In the genomic region with DNA sequence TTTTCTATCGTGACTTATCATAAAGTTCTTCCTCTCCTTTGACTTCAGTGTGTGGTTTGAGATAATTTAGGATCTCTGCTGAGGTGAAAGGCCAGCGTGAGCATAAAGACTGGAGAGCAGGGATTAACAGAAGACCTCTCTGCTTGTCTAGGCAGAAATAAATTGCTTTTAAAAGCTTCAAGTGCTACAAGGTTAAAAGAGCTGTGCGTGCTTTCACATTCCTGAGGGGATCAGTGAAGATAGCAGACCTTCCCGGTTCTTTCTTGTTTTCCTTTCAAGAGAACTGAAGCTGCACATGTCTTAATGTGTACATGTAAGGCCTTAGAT, we compare ENCODE assay signal across 10 mouse cellular contexts. TPM values are rescaled to one million over a fixed set of nuclear protein-coding genes. Genes with fewer than 3 reads are reported as not detected.
DNase-seq lines count a peak whose midpoint lies in the region; ATAC-seq and TF ChIP-seq lines count a peak whose summit lies in the region.
"Had no signal": no experiment of that assay in that cellular context is flagged by ENCODE, and none has a peak within 500 bp of the region (broad histone marks: within the 10 kb centered on the region; RNA-seq: fewer than 3 reads in every experiment).

No protein-coding gene starts in this region.

- no peaks in the 10 kb centered on the region for H3K27me3 ChIP-seq in heart, embryonic 12.5 days (replicated peaks)
- no peaks in the 10 kb centered on the region for H3K27me3 ChIP-seq in forebrain, postnatal 0 days (ENCODE audit: insufficient read depth, low read length)
- no peaks in the 10 kb centered on the region for H3K27me3 ChIP-seq in liver, postnatal 0 days (ENCODE audit: insufficient read depth, low read length)
- H3K27me3 ChIP-seq: Patski had no signal

- no peaks in the 10 kb centered on the region for H3K9me3 ChIP-seq in heart, embryonic 12.5 days (replicated peaks)
- H3K9me3 ChIP-seq in ES-E14 (ENCODE audit: control insufficient read depth, insufficient read depth, low read depth, low read length): no peaks in the 10 kb centered on the region
- no peaks in the 10 kb centered on the region for H3K9me3 ChIP-seq in forebrain, postnatal 0 days (ENCODE audit: low read length)
- no peaks in the 10 kb centered on the region for H3K9me3 ChIP-seq in liver, postnatal 0 days (ENCODE audit: low read length)

- H3K9ac ChIP-seq in heart, embryonic 12.5 days: peak overlapping the region; percentile 96
- peak overlapping the region; percentile 1; the same call in 1 of the 2 replicates for H3K9ac ChIP-seq in ES-E14 (ENCODE audit: insufficient read depth, low read depth, low read length, poor library complexity, severe bottlenecking)
- peak overlapping the region; percentile 82 for H3K9ac ChIP-seq in forebrain, postnatal 0 days
- peak overlapping the region; percentile 76; the same call in 1 of the 2 replicates for H3K9ac ChIP-seq in liver, postnatal 0 days (replicated peaks)

- ATAC-seq in heart, embryonic 12.5 days (ENCODE audit: insufficient number of reproducible peaks, low FRiP score): no peak
- no peak for ATAC-seq in forebrain, postnatal 0 days
- no peak for ATAC-seq in liver, postnatal 0 days

- no peaks in the 10 kb centered on the region for H3K36me3 ChIP-seq in heart, embryonic 12.5 days
- no peaks in the 10 kb centered on the region for H3K36me3 ChIP-seq in ES-E14 (ENCODE audit: control insufficient read depth, insufficient read depth, low read length, poor library complexity, severe bottlenecking)
- H3K36me3 ChIP-seq in forebrain, postnatal 0 days (ENCODE audit: insufficient read depth): no peaks in the 10 kb centered on the region
- no peaks in the 10 kb centered on the region for H3K36me3 ChIP-seq in liver, postnatal 0 days (replicated peaks; ENCODE audit: insufficient read depth, low read length)

- no peak for TF ChIP-seq CTCF in forebrain, postnatal 0 days (IDR thresholded peaks at IDR 0.05; ENCODE audit: low read depth)
- TF ChIP-seq CTCF in liver, postnatal 0 days (IDR thresholded peaks at IDR 0.05; ENCODE audit: low read depth): no peak

- peak overlapping the region; percentile 98 for H3K4me3 ChIP-seq in heart, embryonic 12.5 days
- peak overlapping the region; percentile 93 to 95 for H3K4me3 ChIP-seq in ES-E14 (ENCODE audit: insufficient read depth in 1 of 2, low read depth in 1 of 2, low read length in 2 of 2, poor library complexity in 1 of 2, severe bottlenecking in 1 of 2)
- peak overlapping the region; percentile 96 for H3K4me3 ChIP-seq in forebrain, postnatal 0 days (ENCODE audit: low read depth, low read length)
- H3K4me3 ChIP-seq in liver, postnatal 0 days (ENCODE audit: low read depth, low read length): peak overlapping the region; percentile 81

- WGBS in heart, embryonic 12.5 days: 2% methylated on average over 4 of the region's 4 CpGs
- under 1% methylated on average over 4 of the region's 4 CpGs for WGBS in forebrain, postnatal 0 days
- WGBS in liver, postnatal 0 days (ENCODE audit: insufficient replicate concordance): 17% methylated on average over 4 of the region's 4 CpGs

- peak overlapping the region; percentile 74 for H3K4me2 ChIP-seq in heart, embryonic 12.5 days
- peak overlapping the region; percentile 64 for H3K4me2 ChIP-seq in forebrain, postnatal 0 days (ENCODE audit: low read depth)
- peak overlapping the region; percentile 84 for H3K4me2 ChIP-seq in liver, postnatal 0 days (ENCODE audit: low read depth, low read length)

- peaks cover 33% of the 10 kb centered on the region for H3K4me1 ChIP-seq in heart, embryonic 12.5 days (replicated peaks)
- peaks cover 5 to 15% of the 10 kb centered on the region in 2 experiments for H3K4me1 ChIP-seq in ES-E14 (ENCODE audit: control insufficient read depth in 2 of 2, insufficient read depth in 2 of 2, low read length in 2 of 2, poor library complexity in 1 of 2)
- 0 out of 2 replicates have a peak, but pooled peaks cover 11% of the 10 kb centered on the region for H3K4me1 ChIP-seq in forebrain, postnatal 0 days (ENCODE audit: insufficient read depth)
- H3K4me1 ChIP-seq in liver, postnatal 0 days (ENCODE audit: insufficient read depth): peaks cover 20% of the 10 kb centered on the region; the same call in 1 of the 2 replicates

- intact Hi-C loops in heart, postnatal 10 days (cut with DNase I): loop anchor here (2.0 to 5.0 kb wide), 3 partner anchors 60 to 394 kb away; partner anchors contain the start of gene Mynn

- in situ Hi-C loops in ES-E14 (cut with MboI; ENCODE audit: low sequenced_read_pairs in 2 of 2, unreplicated experiment in 2 of 2): no loop called here

- no peak for DNase-seq in heart, postnatal 10 days
- DNase-seq in ES-E14 (ENCODE audit: low read depth, low spot score): no peak
- no peak for DNase-seq in forebrain, postnatal 0 days
- no peak for DNase-seq in liver, postnatal 0 days
- DNase-seq in adrenal gland, postnatal 10 days: no peak
- DNase-seq in layer of hippocampus, postnatal 10 days (ENCODE audit: low spot score in 2 of 2): no peak
- no peak for DNase-seq in kidney, postnatal 14 days
- DNase-seq: thymus, postnatal 14 days had no signal

- TF ChIP-seq EP300 in liver, postnatal 0 days (IDR thresholded peaks at IDR 0.05; ENCODE audit: low read depth): no peak

- peak overlapping the region; percentile 93; the same call in 1 of the 2 replicates for H3K27ac ChIP-seq in heart, embryonic 12.5 days (ENCODE audit: poor library complexity, severe bottlenecking)
- no peak overlapping the region for H3K27ac ChIP-seq in ES-E14 (ENCODE audit: insufficient read depth, low read depth, low read length, poor library complexity, severe bottlenecking)
- no peak overlapping the region for H3K27ac ChIP-seq in forebrain, postnatal 0 days (ENCODE audit: low read depth, low read length)
- H3K27ac ChIP-seq in liver, postnatal 0 days (ENCODE audit: low read depth): no peak overlapping the region

TF ChIP-seq in ES-E14, 5 proteins besides CTCF, POLR2A, EP300 and RAD21:
- TF ChIP-seq ZNF384 (IDR thresholded peaks at IDR 0.05; ENCODE audit: low read depth, low read length): no peak
- TF ChIP-seq CHD2 (IDR thresholded peaks at IDR 0.05; ENCODE audit: low read depth, low read length): no peak
- TF ChIP-seq MAFK (IDR thresholded peaks at IDR 0.05; ENCODE audit: insufficient read depth, low read depth, low read length): no peak
- TF ChIP-seq ZC3H11A (IDR thresholded peaks at IDR 0.05; ENCODE audit: borderline replicate concordance, low read depth, low read length): no peak
- TF ChIP-seq HCFC1 (IDR thresholded peaks at IDR 0.05; ENCODE audit: borderline replicate concordance, insufficient read depth, low read length): no peak

RNA-seq across cellular contexts. Expression of gene Prkci, which starts 1.1 kb away (rescaled TPM):
- 26.9 and 28.9 TPM in 2 replicates for polyA plus RNA-seq in heart, embryonic 12.5 days (2016; fragmentation: Nextera tagmentation; extraction: Ambion mirVana)
- 10 to 100 TPM; 18.8 to 29.8 TPM for total RNA-seq in heart, postnatal 10 days (2021)
- 95.2 and 107 TPM in 2 replicates for total RNA-seq in ES-E14 (2012; rRNA removed)
- total RNA-seq in forebrain, postnatal 0 days (2014; rRNA removed): 37.6 and 41.6 TPM in 2 replicates
- polyA plus RNA-seq in forebrain, postnatal 0 days (2015; fragmentation: Nextera tagmentation; extraction: Ambion mirVana): 13.6 and 19.5 TPM in 2 replicates
- 3.8 TPM in 2 replicates for polyA plus RNA-seq in liver, postnatal 0 days (2015; fragmentation: Nextera tagmentation; extraction: Ambion mirVana)
- total RNA-seq in adrenal gland, postnatal 10 days (2021): 10 to 100 TPM; 44.2 to 48.6 TPM
- 10 to 100 TPM; 59.0 to 64.7 TPM for total RNA-seq in layer of hippocampus, postnatal 10 days (2021)

RNA-seq across cellular contexts. Expression of gene Phc3, which starts 27.4 kb away (rescaled TPM):
- 5.5 and 7.1 TPM in 2 replicates for polyA plus RNA-seq in heart, embryonic 12.5 days (2016; fragmentation: Nextera tagmentation; extraction: Ambion mirVana)
- total RNA-seq in heart, postnatal 10 days (2021): 10 to 100 TPM; 18.3 to 18.7 TPM
- 7.1 and 7.9 TPM in 2 replicates for total RNA-seq in ES-E14 (2012; rRNA removed)
- 19.8 and 26.2 TPM in 2 replicates for total RNA-seq in forebrain, postnatal 0 days (2014; rRNA removed)
- 3.4 and 6.0 TPM in 2 replicates for polyA plus RNA-seq in forebrain, postnatal 0 days (2015; fragmentation: Nextera tagmentation; extraction: Ambion mirVana)
- polyA plus RNA-seq in liver, postnatal 0 days (2015; fragmentation: Nextera tagmentation; extraction: Ambion mirVana): 1.4 TPM in 2 replicates
- total RNA-seq in adrenal gland, postnatal 10 days (2021): 10 to 100 TPM; 21.2 to 26.6 TPM
- total RNA-seq in layer of hippocampus, postnatal 10 days (2021): 10 to 100 TPM; 35.9 to 37.9 TPM

Comparison
In these comparisons a context has a peak if more than half of its experiments do, and no peak if none do; other contexts are left out.
1. H3K9ac ChIP-seq: peak in every context shown above with its lines; median percentile 96 in heart, embryonic 12.5 days; 82 in forebrain, postnatal 0 days; 76 in liver, postnatal 0 days; 1 in ES-E14.